Mouse (Mus musculus) spleen, adult 2 months (tissue): Measurements from ENCODE around the gene Plod3.

Experiments used
- CTCF ChIP-seq: fragments of 200-500 bp; IDR thresholded peaks from 2 replicates; pipeline ENCODE4 v1.5.1; 2011; ENCODE audit warnings: mild to moderate bottlenecking, inconsistent platforms; ENCODE audit not compliant: insufficient read depth, insufficient read length, insufficient replicate concordance; ENCODE audit errors: extremely low read depth
- POLR2A ChIP-seq: fragments of 200-500 bp; IDR thresholded peaks from 2 replicates; pipeline ENCODE4 v1.6.1; 2011; ENCODE audit warnings: low read depth, low read length, inconsistent platforms

GRCm38 (mm10) chr5:137000612-137001011 is 13.8 kb downstream of the Plod3 start:
- TF ChIP-seq POLR2A (no peak), CTCF (no peak)
